Mouse (Mus musculus): ENCODE measurements around the gene Stab1.

- TF ChIP-seq CTCF (IDR thresholded peaks at IDR 0.05; ENCODE audit: low read depth, low read length) (no peak), GATA2 (IDR thresholded peaks at IDR 0.05; ENCODE audit: borderline replicate concordance, low read depth, low read length) (no peak), POLR2AphosphoS5 (IDR thresholded peaks at IDR 0.05; ENCODE audit: insufficient replicate concordance, low read depth, low read length) (no peak), TAL1 (conservative IDR thresholded peaks at IDR 0.05; ENCODE audit: low read depth, low read length) (no peak), GATA1 (IDR thresholded peaks at IDR 0.05; ENCODE audit: borderline replicate concordance, low read length) (no peak)
Measured at GRCm38 (mm10) chr14:31204844-31205243, 36.4 kb upstream of the Stab1 start.

All from G1E (cell line).